Mouse (Mus musculus) heart, postnatal 0 days (tissue): Measurements from ENCODE around the gene Hecw2. TPM values are rescaled to one million over a fixed set of nuclear protein-coding genes. Genes with fewer than 3 reads are reported as not detected.

ENCODE experiments used
- ATAC-seq: fragments of 200-750 bp; cut with Nextera tagmentation; 2 replicates; pipeline ENCODE4 v1.8.0; 2017; ENCODE audit warnings: low read depth, moderate number of reproducible peaks, moderate library complexity; ENCODE audit not compliant: insufficient read depth
- DNase-seq: peaks from one replicate; pipeline ENCODE4 v3.0.0-alpha.2; 2016; ENCODE audit warnings: low spot score
- H3K27ac ChIP-seq: fragments of 300-500 bp; sonication (generic); 2 replicates; pipeline ENCODE4 v1.5.1; 2014; ENCODE audit warnings: low read depth, mild to moderate bottlenecking
- H3K27me3 ChIP-seq: fragments of 300-500 bp; sonication (generic); 2 replicates; pipeline ENCODE4 v1.6.1; 2014; ENCODE audit warnings: low read length, mixed read lengths; ENCODE audit not compliant: control insufficient read depth, insufficient read depth
- H3K36me3 ChIP-seq: fragments of 300-500 bp; sonication (generic); replicated peaks from 2 replicates; pipeline ENCODE4 v1.6.1; 2014; ENCODE audit warnings: low read length, mixed read lengths; ENCODE audit not compliant: control insufficient read depth, insufficient read depth
- H3K4me1 ChIP-seq: fragments of 300-500 bp; sonication (generic); 2 replicates; pipeline ENCODE4 v1.6.1; 2014; ENCODE audit warnings: antibody characterized with exemption; ENCODE audit not compliant: control insufficient read depth, insufficient read depth
- H3K4me2 ChIP-seq: fragments of 300-500 bp; sonication (generic); 2 replicates; pipeline ENCODE4 v1.6.1; 2014; ENCODE audit warnings: low read depth, mild to moderate bottlenecking, low read length, moderate library complexity
- H3K4me3 ChIP-seq: fragments of 300-500 bp; sonication (generic); 2 replicates; pipeline ENCODE4 v1.5.1; 2014; ENCODE audit warnings: low read depth, low read length
- H3K9ac ChIP-seq: fragments of 300-500 bp; sonication (generic); replicated peaks from 2 replicates; pipeline ENCODE4 v1.6.1; 2014; ENCODE audit warnings: low read depth, low read length, mixed read lengths
- H3K9me3 ChIP-seq: fragments of 300-500 bp; sonication (generic); replicated peaks from 2 replicates; pipeline ENCODE4 v1.6.1; 2016; ENCODE audit warnings: low read length; ENCODE audit not compliant: control insufficient read depth
- CTCF ChIP-seq: IDR thresholded peaks from 2 replicates; pipeline ENCODE4 v1.5.1; 2016; ENCODE audit warnings: antibody characterized with exemption, control low read depth, low read depth
- EP300 ChIP-seq: IDR thresholded peaks from 2 replicates; pipeline ENCODE4 v1.6.1; 2016; ENCODE audit warnings: antibody characterized with exemption, low read depth
- WGBS: fragments of 180-500 bp; shearing (Covaris S2); extraction: QIAGEN DNeasy Blood & Tissue Kit; methylation state at CpG from one replicate; pipeline ENCODE4 v1.1.7; 2014; 5-methylcytosine and 5-hydroxymethylcytosine counted together
- polyA plus RNA-seq: library from polyadenylated mRNA; unstranded; fragments of >200 nt; fragmentation: Nextera tagmentation; extraction: Ambion mirVana; gene quantifications from 2 replicates; pipeline ENCODE4 v1.2.1, GENCODE M21; 2015
- total RNA-seq: library from RNA; depleted of rRNA; stranded (reverse); fragments of >200 nt; gene quantifications from 2 replicates; pipeline ENCODE4 v1.2.3, GENCODE M21; 2014; ENCODE audit warnings: low replicate concordance

The Hecw2 gene
- total and polyA plus RNA-seq, 2 experiments from 2014 or later = 3.6 to 9.0 TPM

- Histone ChIP-seq H3K4me1 (peaks cover 9% of the 10 kb centered on the region), H3K9me3 (no peaks in the 10 kb centered on the region), H3K4me3 (peak overlapping the region; percentile 15; the same call in 1 of the 2 replicates), H3K27ac (peak overlapping the region; percentile 62), H3K27me3 (no peaks in the 10 kb centered on the region), H3K9ac (0 out of 2 replicates have a peak overlapping the region, but pooled peaks have one; percentile 25), H3K36me3 (no peaks in the 10 kb centered on the region; the same call in 1 of the 2 replicates), H3K4me2 (peak overlapping the region; percentile 53)
- ATAC-seq (peak; percentile 53; the same call in 1 of the 2 replicates), DNase-seq (peak; percentile 33)
- 26% methylated on average over 13 of the region's 13 CpGs for WGBS
- TF ChIP-seq EP300 (no peak), CTCF (no peak)
These were observed 254.5 kb downstream of the Hecw2 start for GRCm38 (mm10) chr1:53940268-53941017.

- H3K27me3 ChIP-seq = no peaks in the 10 kb centered on the region
- H3K9ac ChIP-seq = no peak overlapping the region
- no peak overlapping the region for H3K4me3 ChIP-seq
- 71% methylated on average over 4 of the region's 4 CpGs for WGBS
- DNase-seq (no peak), ATAC-seq (no peak)
- H3K4me1 ChIP-seq = peaks cover 9% of the 10 kb centered on the region
- TF ChIP-seq CTCF (no peak), EP300 (no peak)
- H3K27ac ChIP-seq = no peak overlapping the region
- H3K4me2 ChIP-seq = no peak overlapping the region
- H3K36me3 ChIP-seq = no peaks in the 10 kb centered on the region; the same call in 1 of the 2 replicates
- H3K9me3 ChIP-seq = no peaks in the 10 kb centered on the region
These were observed 255.7 kb downstream of the Hecw2 start for GRCm38 (mm10) chr1:53939291-53939690.

- ATAC-seq (no peak), DNase-seq (no peak)
- TF ChIP-seq EP300 (no peak), CTCF (no peak)
- H3K4me2 ChIP-seq = no peak overlapping the region
- WGBS = 55% methylated on average over 2 of the region's 2 CpGs
- no peak overlapping the region for H3K9ac ChIP-seq
- H3K9me3 ChIP-seq = no peaks in the 10 kb centered on the region
- no peaks in the 10 kb centered on the region for H3K36me3 ChIP-seq
- no peak overlapping the region for H3K27ac ChIP-seq
- H3K4me1 ChIP-seq = no peaks in the 10 kb centered on the region
- no peaks in the 10 kb centered on the region for H3K27me3 ChIP-seq
- H3K4me3 ChIP-seq = no peak overlapping the region
These were observed 261.7 kb downstream of the Hecw2 start for GRCm38 (mm10) chr1:53933308-53933707.

GRCm38 (mm10) chr1:53931314-53931713, 263.7 kb downstream of the Hecw2 start:
- 0 out of 2 replicates have a peak, but pooled peaks cover 10% of the 10 kb centered on the region for H3K36me3 ChIP-seq
- H3K4me2 ChIP-seq = no peak overlapping the region
- no peaks in the 10 kb centered on the region for H3K9me3 ChIP-seq
- ATAC-seq (no peak), DNase-seq (peak; percentile 38)
- TF ChIP-seq EP300 (no peak), CTCF (no peak)
- no peak overlapping the region for H3K9ac ChIP-seq
- WGBS = 52% methylated on average over 3 of the region's 3 CpGs
- H3K27ac ChIP-seq = no peak overlapping the region
- no peaks in the 10 kb centered on the region for H3K4me1 ChIP-seq
- H3K4me3 ChIP-seq = no peak overlapping the region
- H3K27me3 ChIP-seq = no peaks in the 10 kb centered on the region

- no peak for ATAC-seq
- no peak overlapping the region for H3K4me2 ChIP-seq
- TF ChIP-seq CTCF (peak; percentile 54), EP300 (no peak)
- no peak overlapping the region for H3K27ac ChIP-seq
- no peaks in the 10 kb centered on the region for H3K9me3 ChIP-seq
- peaks cover 14% of the 10 kb centered on the region; the same call in 1 of the 2 replicates for H3K36me3 ChIP-seq
- no peak overlapping the region for H3K4me3 ChIP-seq
- WGBS = 31% methylated on average over 4 of the region's 4 CpGs
- DNase-seq = no peak
- H3K4me1 ChIP-seq = no peaks in the 10 kb centered on the region
- no peak overlapping the region for H3K9ac ChIP-seq
- H3K27me3 ChIP-seq = no peaks in the 10 kb centered on the region
These were observed 267.4 kb downstream of the Hecw2 start for GRCm38 (mm10) chr1:53927605-53928004.
